Mouse (Mus musculus) kidney, postnatal 14 days (tissue): ENCODE measurements around the gene St8sia4.

Experiments used
- DNase-seq: peaks from one replicate; pipeline ENCODE4 v3.0.0; 2022; ENCODE audit warnings: mixed read lengths

Gene St8sia4

GRCm38 (mm10) chr1:95667435-95668252, at the start of gene St8sia4:
TSS of gene St8sia4 (minus strand) at chr1:95667571.
- peak; percentile 82 for DNase-seq

GRCm38 (mm10) chr1:95709181-95709580, 41.8 kb upstream of the St8sia4 start:
- no peak for DNase-seq

GRCm38 (mm10) chr1:95699903-95700302, 32.5 kb upstream of the St8sia4 start:
- DNase-seq = no peak

DNA sequence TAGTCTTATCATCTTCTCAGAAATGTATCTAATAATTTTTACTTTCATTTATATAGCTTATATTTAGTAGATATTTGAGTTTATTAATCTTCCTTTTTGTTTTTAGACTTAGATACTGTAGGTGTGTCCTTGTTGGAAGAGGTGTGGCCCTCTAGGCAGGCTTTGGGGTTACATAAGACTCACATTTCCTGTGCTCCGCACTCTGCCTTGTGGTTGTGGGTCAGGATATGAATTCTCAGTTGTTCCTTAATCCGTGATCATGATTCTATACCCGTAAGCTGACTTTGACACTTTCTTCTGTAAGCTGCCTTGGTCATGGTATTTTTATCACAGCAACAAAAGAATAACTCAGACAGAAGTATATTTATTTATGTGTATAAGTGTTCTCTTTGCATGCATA, 6.7 kb upstream of the St8sia4 start:
- no peak for DNase-seq

GRCm38 (mm10) chr1:95668253-95668805, 958 bp upstream of the St8sia4 start:
- no peak for DNase-seq

- DNase-seq = no peak
Measured at GRCm38 (mm10) chr1:95666541-95667320, 640 bp downstream of the St8sia4 start.

DNA sequence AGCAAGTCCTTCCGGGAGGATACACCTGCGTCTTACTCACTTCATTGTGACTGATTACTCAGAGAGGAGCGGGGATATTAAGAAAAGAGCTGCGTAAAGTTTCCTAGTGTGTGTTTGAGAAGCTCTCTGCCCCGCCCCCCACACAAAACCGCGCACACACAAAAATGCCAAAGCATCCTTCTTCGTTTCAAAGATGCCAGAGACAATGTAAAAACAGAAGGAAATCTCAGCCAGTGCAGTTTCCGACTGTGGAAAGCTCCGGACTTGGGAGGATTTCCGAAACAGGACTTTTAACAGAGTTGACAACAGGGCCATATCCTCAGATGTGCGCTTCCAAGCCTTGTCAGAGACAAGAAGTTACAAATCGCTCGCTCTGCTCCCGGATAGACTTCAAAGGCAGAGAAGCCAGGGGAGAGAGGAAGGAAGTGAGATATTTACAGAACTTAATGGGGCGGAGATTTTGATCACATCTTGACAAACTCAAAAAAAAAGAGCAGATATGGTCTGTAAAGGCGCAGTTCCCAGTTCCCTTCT, 1.4 kb downstream of the St8sia4 start:
- peak; percentile 45 for DNase-seq

DNA sequence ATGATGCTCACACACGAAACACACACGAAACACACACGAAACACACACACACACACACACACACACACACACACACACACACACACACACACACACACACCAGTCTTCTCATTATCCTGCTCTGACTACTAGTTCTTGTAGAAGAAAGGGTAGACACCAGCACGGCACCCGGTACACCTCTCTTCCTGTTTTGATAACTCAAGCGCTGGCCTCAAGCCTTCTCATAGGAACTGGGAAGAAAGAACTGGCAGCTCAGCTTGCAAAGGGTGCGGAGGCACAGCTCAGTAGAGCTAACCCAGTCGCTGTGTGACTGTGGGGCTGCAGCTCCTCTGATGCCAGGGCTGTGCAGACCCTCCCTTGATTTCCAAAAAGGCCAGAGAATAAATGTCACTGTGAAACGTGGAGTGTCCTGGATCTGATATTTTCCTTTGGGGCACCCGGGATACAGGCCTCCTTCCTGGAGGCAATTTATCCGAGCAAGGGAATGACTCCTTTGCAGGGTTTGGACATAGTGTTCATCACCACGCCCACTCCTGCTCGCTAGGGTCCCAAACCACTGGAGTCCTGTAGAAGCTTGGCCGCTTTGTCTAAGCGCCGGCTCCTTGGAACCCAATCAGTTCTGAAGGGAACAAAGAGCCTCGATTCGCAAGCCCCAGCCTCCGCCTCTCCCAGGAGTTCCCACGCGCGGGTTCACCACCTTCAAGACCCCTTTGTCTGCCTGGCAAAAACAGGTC, 2.2 kb downstream of the St8sia4 start:
- no peak for DNase-seq

DNA sequence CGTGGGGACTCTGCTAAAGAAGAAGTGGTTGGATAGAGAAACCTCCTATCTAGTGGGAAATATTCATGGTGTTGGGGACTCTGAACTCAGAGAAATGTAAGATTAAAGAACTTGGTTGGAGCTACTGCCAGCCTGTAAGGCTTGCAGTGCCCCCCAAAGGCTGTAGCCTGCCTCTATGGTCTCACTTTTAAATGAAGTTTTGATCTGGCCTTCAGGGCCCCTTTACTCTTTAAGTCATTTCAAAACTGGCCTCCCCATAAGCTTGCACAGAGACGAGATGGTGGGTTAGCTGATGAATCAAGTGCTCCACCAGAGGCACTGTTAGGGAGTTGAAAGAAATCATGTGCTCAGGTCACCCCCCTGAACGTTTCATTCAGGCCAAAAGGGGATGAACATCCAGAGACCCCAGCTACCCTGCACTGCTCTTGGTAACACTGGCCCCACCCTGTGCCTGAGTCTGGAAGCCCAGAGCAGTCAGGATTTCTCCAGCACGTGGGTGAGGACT, 3.0 kb downstream of the St8sia4 start:
- DNase-seq = no peak

DNA sequence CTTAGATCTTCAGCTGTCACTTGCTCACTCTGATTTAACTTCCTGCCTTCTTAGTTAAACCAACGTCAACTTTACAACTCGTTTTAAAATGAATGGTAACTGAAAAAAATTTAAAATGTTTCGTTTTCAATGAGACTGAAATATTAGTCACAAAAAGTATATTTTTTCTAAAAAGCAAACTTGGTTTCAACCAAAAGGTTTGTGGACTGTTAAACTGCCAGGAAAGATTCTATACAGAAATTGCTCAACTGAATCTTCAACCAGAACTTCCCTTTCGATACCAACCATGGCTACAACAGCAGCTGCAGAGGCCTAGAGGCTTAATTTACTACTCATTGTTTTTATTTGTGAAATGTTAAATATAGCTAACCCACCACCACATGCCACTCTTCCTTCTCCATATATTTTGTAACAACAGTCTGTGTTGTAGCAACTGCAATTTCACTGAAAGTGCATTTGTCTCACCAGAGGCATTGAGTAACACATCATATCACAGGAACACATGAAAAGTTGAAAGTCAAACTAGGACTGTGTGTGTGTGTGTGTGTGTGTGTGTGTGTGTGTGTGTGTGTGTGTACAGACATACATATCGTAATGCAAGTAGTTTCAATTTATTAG, 10.2 kb downstream of the St8sia4 start:
- no peak for DNase-seq

- DNase-seq = no peak
Measured at GRCm38 (mm10) chr1:95655564-95655963, 11.8 kb downstream of the St8sia4 start.

DNA sequence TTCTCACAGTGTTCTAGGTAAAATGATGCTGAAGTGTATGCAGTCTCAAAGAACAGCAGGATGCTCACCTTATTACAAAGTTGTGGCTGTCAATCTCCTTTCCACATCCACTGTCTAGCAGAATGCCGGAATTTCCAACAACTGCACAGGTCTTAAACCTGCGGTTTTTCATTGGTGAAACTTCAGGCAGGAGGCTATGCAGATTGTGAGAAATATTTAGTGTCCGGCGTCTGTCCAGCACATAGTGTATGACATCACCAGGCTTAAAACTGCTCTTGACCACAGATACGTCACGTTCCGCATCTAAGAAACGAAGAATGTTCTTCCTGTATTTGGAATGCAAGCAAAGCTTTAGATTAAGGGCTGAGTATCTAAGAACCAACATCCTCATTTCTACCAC, 13.9 kb downstream of the St8sia4 start:
- DNase-seq = no peak

DNA sequence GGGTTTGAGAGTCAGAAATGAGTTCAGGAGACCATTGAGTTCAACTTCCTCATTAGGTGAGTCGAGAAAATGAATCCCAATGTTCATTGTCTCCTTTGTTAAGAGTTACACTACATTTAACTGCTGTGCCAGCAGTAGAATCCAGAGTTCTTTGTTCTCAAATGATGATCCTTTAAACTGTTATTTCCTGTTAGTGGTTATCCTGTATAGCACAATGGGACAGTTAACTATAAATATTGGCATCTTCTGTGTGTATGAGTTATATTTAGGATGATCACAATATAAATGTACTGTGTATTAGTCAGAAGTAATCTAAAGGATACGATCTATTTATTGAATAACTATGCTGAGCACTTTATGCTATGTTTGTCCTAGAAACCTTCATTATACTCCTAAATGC, 23.1 kb downstream of the St8sia4 start:
- DNase-seq = no peak

DNA sequence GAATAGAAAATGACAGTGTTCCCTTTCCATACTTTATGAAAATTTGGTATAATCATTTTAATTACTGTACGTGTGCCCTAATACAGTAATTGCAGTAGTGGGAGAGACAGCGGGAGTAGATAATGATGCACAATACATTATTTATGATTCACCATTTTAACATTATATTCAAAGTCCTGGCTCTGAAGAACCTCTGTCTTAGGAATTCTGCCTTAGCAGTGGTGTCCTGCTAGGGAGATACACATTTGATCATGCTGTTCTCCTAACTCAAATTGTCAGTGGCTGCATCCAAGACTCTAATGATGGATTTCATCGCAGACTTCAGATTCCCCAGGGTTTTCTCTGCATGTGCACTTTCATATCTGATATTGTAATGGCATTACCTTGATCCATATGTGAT, 28.4 kb downstream of the St8sia4 start:
- no peak for DNase-seq

GRCm38 (mm10) chr1:95624376-95624775, 43.0 kb downstream of the St8sia4 start:
- no peak for DNase-seq

DNA sequence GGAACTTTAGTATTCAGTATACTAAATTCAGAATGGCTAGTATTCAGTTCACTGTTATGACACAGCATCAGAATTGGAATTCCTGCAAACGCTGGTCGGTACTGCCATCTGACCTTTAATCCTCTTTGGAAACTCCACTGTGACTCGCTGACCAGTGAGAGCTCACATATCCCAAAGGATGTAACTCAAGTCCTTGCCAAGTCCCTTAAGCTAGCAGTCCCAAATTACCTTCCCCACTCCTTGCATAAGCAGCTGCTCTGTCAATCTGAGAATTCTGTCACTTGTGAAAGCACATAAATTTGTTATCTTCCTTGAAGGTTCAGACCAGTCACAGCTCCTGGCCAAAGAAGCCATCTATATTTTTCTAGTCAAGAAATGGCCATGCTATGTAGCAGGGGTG, 48.7 kb downstream of the St8sia4 start:
- no peak for DNase-seq

- no peak for DNase-seq
Measured at GRCm38 (mm10) chr1:95618125-95618524, 49.2 kb downstream of the St8sia4 start.

DNA sequence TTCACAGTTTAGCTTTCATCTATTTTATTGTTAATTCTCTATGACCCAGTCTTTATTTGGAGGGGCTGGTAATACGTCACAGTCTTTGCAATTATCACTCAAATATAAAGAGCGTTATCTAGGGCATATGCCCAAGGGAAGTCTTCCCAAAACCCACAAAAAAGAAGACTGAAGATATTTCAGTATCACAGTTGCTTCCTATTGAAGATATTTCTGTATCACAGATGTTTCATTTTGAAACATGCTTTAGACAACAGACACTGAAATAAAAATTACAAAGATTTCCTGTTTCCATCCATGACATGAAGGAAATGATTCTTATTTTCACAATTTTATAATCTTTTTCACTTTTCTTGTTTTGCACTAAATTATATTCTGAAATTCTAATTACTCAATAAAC, 57.4 kb downstream of the St8sia4 start:
- no peak for DNase-seq

DNA sequence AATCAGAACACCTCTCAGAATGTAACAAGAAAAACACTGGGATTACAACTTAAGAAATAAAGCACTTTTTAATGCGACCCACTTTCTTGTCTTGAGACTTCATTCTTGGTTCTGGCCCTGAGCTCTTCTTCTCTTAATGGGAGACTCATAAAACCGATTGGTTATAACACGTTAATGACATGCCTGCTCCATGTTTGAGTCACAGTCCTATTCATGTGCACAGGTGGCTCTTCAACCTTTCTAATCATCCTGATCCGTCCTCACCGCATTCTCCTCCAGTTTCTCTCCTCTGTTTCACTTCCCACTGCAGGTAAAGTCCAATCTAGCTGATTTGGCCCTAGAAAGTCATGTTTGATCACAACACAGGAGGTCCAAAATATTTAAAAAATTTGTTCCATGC, 58.3 kb downstream of the St8sia4 start:
- no peak for DNase-seq

DNA sequence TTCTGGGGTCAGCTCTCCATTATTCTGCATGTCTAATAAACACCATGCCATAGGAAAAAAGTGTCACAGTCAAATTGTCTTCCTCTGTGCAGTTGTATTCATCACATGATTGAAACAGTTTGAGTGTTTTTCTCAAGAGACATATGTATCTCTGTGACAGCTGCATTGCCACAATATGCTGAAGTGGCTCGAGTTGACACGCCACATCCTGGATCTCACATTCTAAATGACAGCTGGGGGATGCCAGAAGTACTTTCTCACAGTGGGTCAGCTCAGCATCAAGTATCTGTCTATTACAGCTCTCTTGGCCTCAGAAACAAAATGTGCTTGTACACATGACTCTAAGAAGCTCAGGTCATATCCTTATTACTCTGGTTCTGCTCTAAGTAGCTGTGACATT, 61.9 kb downstream of the St8sia4 start:
- peak; percentile 5 for DNase-seq

DNA sequence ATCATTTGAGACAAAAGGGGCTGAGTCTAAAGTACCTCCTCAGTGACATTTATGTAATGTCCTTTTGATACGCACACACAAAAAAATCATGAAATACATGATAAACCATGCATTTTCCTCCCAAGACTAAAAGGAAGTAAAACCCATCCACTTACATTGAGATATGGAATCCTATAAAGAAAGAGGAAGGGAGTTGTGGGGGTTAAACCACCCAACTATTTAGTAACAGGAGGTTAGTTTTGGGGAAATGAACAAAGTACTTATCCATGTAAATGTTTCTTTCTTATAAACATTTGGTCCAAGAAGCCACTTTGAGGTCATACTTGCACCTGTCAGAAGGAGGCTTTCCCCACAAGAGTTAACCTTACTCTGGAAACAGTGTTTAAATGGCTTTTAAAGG, 69.3 kb downstream of the St8sia4 start:
- no peak for DNase-seq

DNA sequence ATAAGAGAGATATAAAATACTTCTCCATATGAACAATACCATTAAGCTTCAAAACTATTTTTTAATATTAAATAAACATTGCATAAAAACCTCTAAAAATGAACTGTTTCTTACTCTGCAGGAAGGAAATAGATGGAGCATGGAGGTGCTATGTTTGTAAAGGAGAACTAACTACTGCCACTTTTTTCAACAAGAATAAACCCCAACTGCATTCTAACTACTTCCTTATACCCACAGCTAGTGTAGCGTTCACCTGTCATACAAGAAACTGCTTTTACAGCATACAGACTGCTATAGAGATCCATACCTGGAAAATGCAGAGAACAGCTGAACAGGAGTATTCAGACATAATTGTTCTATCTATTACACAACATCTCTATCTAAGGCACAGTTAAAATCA, 70.5 kb downstream of the St8sia4 start:
- DNase-seq = no peak
